Mouse (Mus musculus) intestine, postnatal 0 days (tissue): ENCODE data around the gene Timm10. TPM values are rescaled to one million over a fixed set of nuclear protein-coding genes. Genes with fewer than 3 reads are reported as not detected.

Source experiments
- ATAC-seq: fragments of 200-750 bp; cut with Nextera tagmentation; 2 replicates; pipeline ENCODE4 v1.8.0; 2017; ENCODE audit warnings: mild to moderate bottlenecking, moderate TSS enrichment, moderate library complexity
- H3K27ac ChIP-seq: fragments of 300-500 bp; sonication (generic); 2 replicates; pipeline ENCODE4 v1.5.1; 2014; ENCODE audit warnings: mild to moderate bottlenecking, low read depth, low read length, moderate library complexity
- H3K27me3 ChIP-seq: fragments of 300-500 bp; sonication (generic); replicated peaks from 2 replicates; pipeline ENCODE4 v1.6.1; 2014; ENCODE audit warnings: low read length, mixed read lengths; ENCODE audit not compliant: control insufficient read depth, insufficient read depth
- H3K36me3 ChIP-seq: fragments of 300-500 bp; sonication (generic); 2 replicates; pipeline ENCODE4 v1.6.1; 2014; ENCODE audit warnings: mild to moderate bottlenecking, moderate library complexity; ENCODE audit not compliant: control insufficient read depth, insufficient read depth
- H3K4me1 ChIP-seq: fragments of 300-500 bp; sonication (generic); replicated peaks from 2 replicates; pipeline ENCODE4 v1.6.1; 2014; ENCODE audit warnings: antibody characterized with exemption, low read length, mixed read lengths; ENCODE audit not compliant: control insufficient read depth, insufficient read depth
- H3K4me2 ChIP-seq: fragments of 300-500 bp; sonication (generic); replicated peaks from 2 replicates; pipeline ENCODE4 v1.6.1; 2014; ENCODE audit warnings: low read depth, mild to moderate bottlenecking, moderate library complexity
- H3K4me3 ChIP-seq: fragments of 300-500 bp; sonication (generic); 2 replicates; pipeline ENCODE4 v1.5.1; 2014; ENCODE audit warnings: low read depth, low read length
- H3K9ac ChIP-seq: fragments of 300-500 bp; sonication (generic); 2 replicates; pipeline ENCODE4 v1.6.1; 2014; ENCODE audit warnings: mild to moderate bottlenecking, low read depth, low read length
- H3K9me3 ChIP-seq: fragments of 300-500 bp; sonication (generic); 2 replicates; pipeline ENCODE4 v1.6.1; 2016; ENCODE audit warnings: mixed run types; ENCODE audit not compliant: control insufficient read depth
- CTCF ChIP-seq: sonication (generic); IDR thresholded peaks from 2 replicates; pipeline ENCODE4 v1.5.1; 2016; ENCODE audit warnings: low read depth, mild to moderate bottlenecking, control low read depth, antibody characterized with exemption, moderate library complexity
- WGBS: fragments of 180-500 bp; shearing (Covaris S2); extraction: QIAGEN DNeasy Blood & Tissue Kit; methylation state at CpG from one replicate; pipeline ENCODE4 v1.1.7; 2014; 5-methylcytosine and 5-hydroxymethylcytosine counted together
- polyA plus RNA-seq: library from polyadenylated mRNA; unstranded; fragments of >200 nt; fragmentation: Nextera tagmentation; extraction: Ambion mirVana; gene quantifications from 2 replicates; pipeline ENCODE4 v1.2.1, GENCODE M21; 2015

The Timm10 gene
- polyA plus RNA-seq, 1 experiment from 2014 or later = 59.2 TPM

GRCm38 (mm10) chr2:84870623-84871160 lies 43.9 kb downstream of the Timm10 start:
- Histone ChIP-seq H3K4me2 (no peak overlapping the region), H3K9ac (no peak overlapping the region), H3K27ac (no peak overlapping the region), H3K27me3 (peaks cover 89% of the 10 kb centered on the region), H3K36me3 (no peaks in the 10 kb centered on the region), H3K4me1 (peaks cover 2% of the 10 kb centered on the region; the same call in 1 of the 2 replicates), H3K9me3 (no peaks in the 10 kb centered on the region), H3K4me3 (no peak overlapping the region)
- peak; percentile 49 for TF ChIP-seq CTCF
- WGBS = 57% methylated on average over 4 of the region's 4 CpGs
- ATAC-seq = no peak

- peak overlapping the region; percentile 81 for H3K4me2 ChIP-seq
- 0 out of 2 replicates have a peak, but pooled peaks have one; percentile 3 for TF ChIP-seq CTCF
- H3K36me3 ChIP-seq = no peaks in the 10 kb centered on the region
- no peaks in the 10 kb centered on the region; the same call in 1 of the 2 replicates for H3K4me1 ChIP-seq
- ATAC-seq = peak; percentile 46; the same call in 1 of the 2 replicates
- no peak overlapping the region for H3K27ac ChIP-seq
- no peaks in the 10 kb centered on the region for H3K9me3 ChIP-seq
- peak overlapping the region; percentile 47 for H3K4me3 ChIP-seq
- peak overlapping the region; percentile 31 for H3K9ac ChIP-seq
- WGBS = under 1% methylated on average over 73 of the region's 78 CpGs
- peaks cover 74% of the 10 kb centered on the region for H3K27me3 ChIP-seq
These were observed 45.4 kb downstream of the Timm10 start for GRCm38 (mm10) chr2:84872105-84872716.

GRCm38 (mm10) chr2:84875842-84876241 lies 49.0 kb downstream of the Timm10 start:
- no peaks in the 10 kb centered on the region for H3K36me3 ChIP-seq
- WGBS = 43% methylated on average over 6 of the region's 6 CpGs
- H3K4me2 ChIP-seq = no peak overlapping the region
- H3K27ac ChIP-seq = no peak overlapping the region
- peaks cover 47% of the 10 kb centered on the region for H3K27me3 ChIP-seq
- H3K4me3 ChIP-seq = no peak overlapping the region
- H3K9ac ChIP-seq = no peak overlapping the region
- no peaks in the 10 kb centered on the region; the same call in 1 of the 2 replicates for H3K4me1 ChIP-seq
- ATAC-seq = no peak
- H3K9me3 ChIP-seq = no peaks in the 10 kb centered on the region
- TF ChIP-seq CTCF = no peak

Other genes with a start within 250 kb of the Timm10 start
- 45.4 and 46.1 TPM in 2 replicates for gene Ctnnd1, start 176.2 kb upstream of the Timm10 start, polyA plus RNA-seq
- 0.07 TPM in 1 of 2 replicates, not detected in the other for gene Btbd18, start 167.9 kb upstream of the Timm10 start, polyA plus RNA-seq
- gene Selenoh, start 156.2 kb upstream of the Timm10 start, polyA plus RNA-seq = 83.4 and 90.7 TPM in 2 replicates
- not detected in 2 replicates for gene Gm28635, start 149.0 kb upstream of the Timm10 start, polyA plus RNA-seq
- gene Med19, start 148.6 kb upstream of the Timm10 start, polyA plus RNA-seq = 20.6 and 21.0 TPM in 2 replicates
- 81.7 and 85.0 TPM in 2 replicates for gene Tmx2, start 147.9 kb upstream of the Timm10 start, polyA plus RNA-seq
- gene Zdhhc5, start 111.8 kb upstream of the Timm10 start, polyA plus RNA-seq = 27.6 and 28.4 TPM in 2 replicates
- 18.1 and 21.8 TPM in 2 replicates for gene Clp1, start 99.6 kb upstream of the Timm10 start, polyA plus RNA-seq
- gene Ypel4, start 92.9 kb upstream of the Timm10 start, polyA plus RNA-seq = 1.8 and 1.9 TPM in 2 replicates
- 2.2 and 2.5 TPM in 2 replicates for gene Gm19426, start 83.3 kb upstream of the Timm10 start, polyA plus RNA-seq
- gene Serping1, start 51.6 kb upstream of the Timm10 start, polyA plus RNA-seq = 49.4 and 50.7 TPM in 2 replicates
- 115 and 117 TPM in 2 replicates for gene Ube2l6, start 28.2 kb upstream of the Timm10 start, polyA plus RNA-seq
- 0.46 and 0.81 TPM in 2 replicates for gene Smtnl1, start 4.3 kb upstream of the Timm10 start, polyA plus RNA-seq
- gene Slc43a1, start 11.9 kb downstream of the Timm10 start, polyA plus RNA-seq = 3.6 and 4.1 TPM in 2 replicates
- gene Rtn4rl2, start 59.7 kb downstream of the Timm10 start, polyA plus RNA-seq = 0.98 and 1.0 TPM in 2 replicates
- gene Slc43a3, start 109.6 kb downstream of the Timm10 start, polyA plus RNA-seq = 42.5 and 48.0 TPM in 2 replicates
- not detected in 2 replicates for gene Prg2, start 153.5 kb downstream of the Timm10 start, polyA plus RNA-seq
- gene Prg3, start 161.2 kb downstream of the Timm10 start, polyA plus RNA-seq = not detected in 2 replicates
- gene Ssrp1, start 210.2 kb downstream of the Timm10 start, polyA plus RNA-seq = 71.9 and 73.0 TPM in 2 replicates
- 0.18 and 0.26 TPM in 2 replicates for gene P2rx3, start 210.5 kb downstream of the Timm10 start, polyA plus RNA-seq
- 18.0 and 19.5 TPM in 2 replicates for gene Tnks1bp1, start 221.0 kb downstream of the Timm10 start, polyA plus RNA-seq